In the genomic region with DNA sequence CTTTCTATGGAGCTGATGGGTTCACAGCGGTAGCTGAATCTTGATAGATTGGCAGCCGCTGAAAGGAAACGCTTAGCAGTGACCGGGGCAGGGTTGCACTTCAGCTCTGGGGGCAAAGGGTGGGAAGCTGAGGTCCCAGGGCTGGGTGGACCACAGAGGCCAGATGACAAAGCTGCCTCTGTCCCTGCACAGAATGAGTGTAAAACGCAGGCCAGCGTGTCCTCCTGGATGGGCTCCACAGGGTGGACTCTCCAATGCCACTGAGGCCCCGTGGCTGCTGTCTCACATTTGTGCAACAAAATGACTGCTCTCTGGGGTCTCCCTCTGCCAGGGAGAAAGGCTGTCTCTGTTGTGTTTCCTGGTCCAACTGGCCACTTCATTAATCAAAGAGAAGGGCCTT, we compare ENCODE assay signal across 23 mouse cellular contexts.
DNase-seq lines count a peak whose midpoint lies in the region; ATAC-seq and TF ChIP-seq lines count a peak whose summit lies in the region.
"Had no signal": no experiment of that assay in that cellular context is flagged by ENCODE, and none has a peak within 500 bp of the region (broad histone marks: within the 10 kb centered on the region; RNA-seq: fewer than 3 reads in every experiment).

No protein-coding gene starts in this region.

- H3K4me3 ChIP-seq in hindbrain, embryonic 12.5 days, result no peak overlapping the region
- H3K4me3 ChIP-seq in hindbrain, postnatal 0 days (ENCODE audit: low read length), result no peak overlapping the region
- no peak overlapping the region for H3K4me3 ChIP-seq in neural tube, embryonic 11.5 days (ENCODE audit: low read depth, low read length)
- H3K4me3 ChIP-seq in thymus, adult 2 months (ENCODE audit: control insufficient read depth, insufficient read depth, low read length), result no peak overlapping the region
- H3K4me3 ChIP-seq: forebrain, embryonic 12.5 days; heart, adult 2 months; heart, embryonic 15.5 days; intestine, embryonic 15.5 days; limb, embryonic 12.5 days; liver, embryonic 13.5 days; midbrain, embryonic 15.5 days; myocyte had no signal

- no peaks in the 10 kb centered on the region for H3K9me3 ChIP-seq in hindbrain, embryonic 12.5 days (replicated peaks)
- H3K9me3 ChIP-seq in hindbrain, postnatal 0 days (ENCODE audit: low read length), result no peaks in the 10 kb centered on the region
- no peaks in the 10 kb centered on the region for H3K9me3 ChIP-seq in neural tube, embryonic 11.5 days (ENCODE audit: control insufficient read depth, low read length)
- H3K9me3 ChIP-seq: forebrain, embryonic 12.5 days; heart, embryonic 15.5 days; intestine, embryonic 15.5 days; limb, embryonic 12.5 days; liver, embryonic 13.5 days; midbrain, embryonic 15.5 days had no signal

- H3K27ac ChIP-seq in hindbrain, embryonic 12.5 days, result peak overlapping the region; percentile 64; the same call in 1 of the 2 replicates
- H3K27ac ChIP-seq in hindbrain, postnatal 0 days, result no peak overlapping the region
- peak overlapping the region; percentile 86 for H3K27ac ChIP-seq in neural tube, embryonic 11.5 days (ENCODE audit: low read depth, low read length)
- no peak overlapping the region for H3K27ac ChIP-seq in thymus, adult 2 months (ENCODE audit: control insufficient read depth, insufficient read depth, low read length)
- H3K27ac ChIP-seq: forebrain, embryonic 12.5 days; heart, adult 2 months; heart, embryonic 15.5 days; intestine, embryonic 15.5 days; kidney, postnatal 0 days; limb, embryonic 12.5 days; liver, embryonic 13.5 days; macrophage; midbrain, embryonic 15.5 days; stomach, postnatal 0 days had no signal

- no peak for TF ChIP-seq CTCF in hindbrain, postnatal 0 days (IDR thresholded peaks at IDR 0.05; ENCODE audit: low read depth)
- no peak for TF ChIP-seq CTCF in thymus, adult 2 months (IDR thresholded peaks at IDR 0.05; ENCODE audit: borderline replicate concordance, control insufficient read depth, extremely low read depth, insufficient read depth, low read length, poor library complexity)

- no peak for DNase-seq in hindbrain, postnatal 0 days (ENCODE audit: low spot score)
- peak; percentile 80 for DNase-seq in embryo, embryonic 10 days (ENCODE audit: low spot score)
- DNase-seq in embryo, embryonic 9.5 days (ENCODE audit: extremely low spot score), result peak; percentile 63
- DNase-seq in neural tube, embryonic 11.5 days (ENCODE audit: low spot score), result peak; percentile 75
- DNase-seq in thymus, adult 2 months, result no peak
- DNase-seq in layer of hippocampus, adult 11-12 months (ENCODE audit: low spot score), result no peak
- DNase-seq in cerebellum, adult 9-11 months, result no peak
- DNase-seq: cerebellum, adult 2 months; gastrocnemius, postnatal 14 days; heart, adult 2 months; layer of hippocampus, adult 9-11 months; liver, embryonic 13.5 days; right cerebral cortex, adult 18-20 months had no signal

- WGBS in hindbrain, embryonic 12.5 days, result 4% methylated on average over 7 of the region's 7 CpGs
- 20% methylated on average over 7 of the region's 7 CpGs for WGBS in hindbrain, postnatal 0 days
- WGBS in neural tube, embryonic 11.5 days, result 3% methylated on average over 7 of the region's 7 CpGs
- 77% methylated on average over 7 of the region's 7 CpGs for WGBS in thymus, adult 2 months

- peaks cover 18% of the 10 kb centered on the region for H3K4me1 ChIP-seq in hindbrain, embryonic 12.5 days
- H3K4me1 ChIP-seq in hindbrain, postnatal 0 days (ENCODE audit: insufficient read depth, low read length), result peaks cover 5% of the 10 kb centered on the region; the same call in 1 of the 2 replicates
- peaks cover 28% of the 10 kb centered on the region for H3K4me1 ChIP-seq in neural tube, embryonic 11.5 days (ENCODE audit: control insufficient read depth, insufficient read depth, low read length)
- no peaks in the 10 kb centered on the region for H3K4me1 ChIP-seq in thymus, adult 2 months (replicated peaks; ENCODE audit: control insufficient read depth, insufficient read depth, low read length)
- H3K4me1 ChIP-seq: forebrain, embryonic 12.5 days; heart, embryonic 15.5 days; midbrain, embryonic 15.5 days had no signal

- no peak for TF ChIP-seq POLR2A in thymus, adult 2 months (IDR thresholded peaks at IDR 0.05; ENCODE audit: control insufficient read depth, extremely low read depth, insufficient read depth, low read length, poor library complexity)

- no peak overlapping the region for H3K9ac ChIP-seq in hindbrain, embryonic 12.5 days
- no peak overlapping the region for H3K9ac ChIP-seq in hindbrain, postnatal 0 days (replicated peaks; ENCODE audit: low read length)
- H3K9ac ChIP-seq in neural tube, embryonic 11.5 days (ENCODE audit: low read length), result no peak overlapping the region; the same call in 1 of the 2 replicates
- H3K9ac ChIP-seq: forebrain, embryonic 12.5 days; heart, embryonic 15.5 days; intestine, embryonic 15.5 days; limb, embryonic 12.5 days; liver, embryonic 13.5 days; midbrain, embryonic 15.5 days had no signal

- H3K27me3 ChIP-seq in hindbrain, embryonic 12.5 days, result no peaks in the 10 kb centered on the region
- H3K27me3 ChIP-seq in hindbrain, postnatal 0 days (ENCODE audit: insufficient read depth, low read length), result no peaks in the 10 kb centered on the region
- no peaks in the 10 kb centered on the region for H3K27me3 ChIP-seq in neural tube, embryonic 11.5 days (ENCODE audit: control insufficient read depth, insufficient read depth, low read length)
- H3K27me3 ChIP-seq in thymus, adult 2 months (ENCODE audit: control insufficient read depth, insufficient read depth, low read length), result no peaks in the 10 kb centered on the region
- H3K27me3 ChIP-seq: forebrain, embryonic 12.5 days; heart, embryonic 15.5 days; intestine, embryonic 15.5 days; limb, embryonic 12.5 days; liver, embryonic 13.5 days; midbrain, embryonic 15.5 days had no signal

- H3K4me2 ChIP-seq in hindbrain, embryonic 12.5 days (replicated peaks), result no peak overlapping the region
- H3K4me2 ChIP-seq in hindbrain, postnatal 0 days (ENCODE audit: low read depth, low read length), result no peak overlapping the region
- H3K4me2 ChIP-seq in neural tube, embryonic 11.5 days (ENCODE audit: low read depth), result peak overlapping the region; percentile 13; the same call in 1 of the 2 replicates
- H3K4me2 ChIP-seq: forebrain, embryonic 12.5 days; heart, embryonic 15.5 days; intestine, embryonic 15.5 days; limb, embryonic 12.5 days; liver, embryonic 13.5 days; midbrain, embryonic 15.5 days had no signal

- no peak for ATAC-seq in hindbrain, embryonic 12.5 days (ENCODE audit: low FRiP score)
- no peak for ATAC-seq in hindbrain, postnatal 0 days
- ATAC-seq in neural tube, embryonic 11.5 days (ENCODE audit: insufficient read depth, low FRiP score, low TSS enrichment), result peak; percentile 77
- ATAC-seq: intestine, embryonic 15.5 days; midbrain, embryonic 15.5 days had no signal

- no peaks in the 10 kb centered on the region for H3K36me3 ChIP-seq in hindbrain, embryonic 12.5 days
- H3K36me3 ChIP-seq in hindbrain, postnatal 0 days (ENCODE audit: insufficient read depth, low read length), result no peaks in the 10 kb centered on the region
- no peaks in the 10 kb centered on the region for H3K36me3 ChIP-seq in neural tube, embryonic 11.5 days (ENCODE audit: control insufficient read depth, insufficient read depth, low read length)
- no peaks in the 10 kb centered on the region for H3K36me3 ChIP-seq in thymus, adult 2 months (ENCODE audit: control insufficient read depth, insufficient read depth, low read length)
- H3K36me3 ChIP-seq: forebrain, embryonic 12.5 days; heart, embryonic 15.5 days; intestine, embryonic 15.5 days; limb, embryonic 12.5 days; liver, embryonic 13.5 days; midbrain, embryonic 15.5 days had no signal

Comparison
In these comparisons a context has a peak if more than half of its experiments do, and no peak if none do; other contexts are left out.
1. H3K27ac ChIP-seq: peak in hindbrain, embryonic 12.5 days (single experiment) and neural tube, embryonic 11.5 days (single experiment); none in hindbrain, postnatal 0 days (single experiment) and thymus, adult 2 months (single experiment).
2. DNase-seq: peak in embryo, embryonic 10 days (single experiment), embryo, embryonic 9.5 days (single experiment) and neural tube, embryonic 11.5 days (single experiment); none in hindbrain, postnatal 0 days (single experiment), thymus, adult 2 months (single experiment), layer of hippocampus, adult 11-12 months (single experiment) and cerebellum, adult 9-11 months (single experiment).